Mouse (Mus musculus) stomach, embryonic 15.5 days (tissue): ENCODE measurements around the gene Btg2. TPM values are rescaled to one million over a fixed set of nuclear protein-coding genes. Genes with fewer than 3 reads are reported as not detected.

Experiments
- ATAC-seq: fragments of 200-750 bp; cut with Nextera tagmentation; 2 replicates; pipeline ENCODE4 v1.8.0; 2017; ENCODE audit warnings: low read depth, moderate number of reproducible peaks, moderate TSS enrichment; ENCODE audit not compliant: insufficient read depth, low FRiP score
- H3K27ac ChIP-seq: fragments of 300-500 bp; sonication (generic); 2 replicates; pipeline ENCODE4 v1.5.1; 2015; ENCODE audit warnings: mild to moderate bottlenecking, inconsistent platforms
- H3K27me3 ChIP-seq: fragments of 300-500 bp; sonication (generic); replicated peaks from 2 replicates; pipeline ENCODE4 v1.6.1; 2015; ENCODE audit warnings: inconsistent platforms
- H3K36me3 ChIP-seq: fragments of 300-500 bp; sonication (generic); 2 replicates; pipeline ENCODE4 v1.6.1; 2015; ENCODE audit warnings: inconsistent platforms
- H3K4me1 ChIP-seq: fragments of 300-500 bp; sonication (generic); 2 replicates; pipeline ENCODE4 v1.6.1; 2015; ENCODE audit warnings: inconsistent platforms
- H3K4me2 ChIP-seq: fragments of 300-500 bp; sonication (generic); 2 replicates; pipeline ENCODE4 v1.6.1; 2015; ENCODE audit warnings: mild to moderate bottlenecking, inconsistent platforms
- H3K4me3 ChIP-seq: fragments of 300-500 bp; sonication (generic); replicated peaks from 2 replicates; pipeline ENCODE4 v1.5.1; 2015; ENCODE audit warnings: inconsistent platforms
- H3K9ac ChIP-seq: fragments of 300-500 bp; sonication (generic); 2 replicates; pipeline ENCODE4 v1.6.1; 2015; ENCODE audit warnings: inconsistent platforms
- H3K9me3 ChIP-seq: fragments of 300-500 bp; sonication (generic); 2 replicates; pipeline ENCODE4 v1.6.1; 2016; ENCODE audit warnings: inconsistent platforms
- WGBS: fragments of 180-500 bp; shearing (Covaris S2); methylation state at CpG from one replicate; pipeline ENCODE4 v1.1.7; 2015; 5-methylcytosine and 5-hydroxymethylcytosine counted together
- polyA plus RNA-seq: library from polyadenylated mRNA; unstranded; fragments of >200 nt; fragmentation: Nextera tagmentation; extraction: Ambion mirVana; gene quantifications from 2 replicates; pipeline ENCODE4 v1.2.1, GENCODE M21; 2015

Gene Btg2
- polyA plus RNA-seq, 1 experiment from 2014 or later: 72.4 TPM

DNA sequence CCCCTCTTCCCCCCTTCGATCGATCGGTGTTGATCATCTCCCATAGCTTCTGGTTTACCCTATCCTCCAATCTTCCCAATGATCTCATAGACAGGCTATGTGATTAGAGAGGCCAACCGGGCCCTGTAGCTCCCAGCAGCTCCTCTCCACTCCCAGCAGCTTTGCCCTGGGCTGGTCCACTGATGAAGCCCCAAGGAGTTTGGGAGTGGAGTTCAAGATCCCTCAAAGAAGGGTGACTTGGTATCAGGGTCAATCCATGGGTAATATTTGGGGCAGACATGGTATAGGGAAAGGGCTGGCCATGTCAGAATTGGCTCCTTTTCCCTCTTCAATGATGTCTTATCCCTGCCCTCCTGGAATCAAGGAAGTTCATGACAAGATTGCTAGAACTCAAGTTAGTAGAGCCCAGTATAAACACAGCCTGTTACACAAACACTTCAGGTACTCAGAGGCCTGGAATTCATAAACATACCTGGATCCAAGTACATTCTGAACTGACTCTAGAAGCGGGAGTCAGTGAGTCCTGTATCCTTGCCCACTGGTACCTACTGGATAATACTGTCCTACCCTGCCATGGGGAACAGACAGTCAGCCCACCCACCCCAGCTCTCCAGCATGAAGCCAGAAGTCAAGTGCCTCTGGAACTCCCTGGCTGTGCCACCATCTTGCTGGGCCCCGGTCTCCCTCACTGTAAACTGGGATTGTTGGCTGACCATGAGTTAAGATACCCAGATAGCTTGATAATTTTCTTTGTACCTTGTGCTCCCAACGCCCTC is 18.3 kb upstream of the Btg2 start:
- Histone ChIP-seq H3K27ac (peak overlapping the region; percentile 93), H3K36me3 (no peaks in the 10 kb centered on the region), H3K4me3 (no peak overlapping the region), H3K4me1 (peaks cover 69% of the 10 kb centered on the region), H3K4me2 (no peak overlapping the region), H3K27me3 (no peaks in the 10 kb centered on the region), H3K9ac (no peak overlapping the region), H3K9me3 (no peaks in the 10 kb centered on the region)
- ATAC-seq: no peak
- 81% methylated on average over 7 of the region's 7 CpGs for WGBS

DNA sequence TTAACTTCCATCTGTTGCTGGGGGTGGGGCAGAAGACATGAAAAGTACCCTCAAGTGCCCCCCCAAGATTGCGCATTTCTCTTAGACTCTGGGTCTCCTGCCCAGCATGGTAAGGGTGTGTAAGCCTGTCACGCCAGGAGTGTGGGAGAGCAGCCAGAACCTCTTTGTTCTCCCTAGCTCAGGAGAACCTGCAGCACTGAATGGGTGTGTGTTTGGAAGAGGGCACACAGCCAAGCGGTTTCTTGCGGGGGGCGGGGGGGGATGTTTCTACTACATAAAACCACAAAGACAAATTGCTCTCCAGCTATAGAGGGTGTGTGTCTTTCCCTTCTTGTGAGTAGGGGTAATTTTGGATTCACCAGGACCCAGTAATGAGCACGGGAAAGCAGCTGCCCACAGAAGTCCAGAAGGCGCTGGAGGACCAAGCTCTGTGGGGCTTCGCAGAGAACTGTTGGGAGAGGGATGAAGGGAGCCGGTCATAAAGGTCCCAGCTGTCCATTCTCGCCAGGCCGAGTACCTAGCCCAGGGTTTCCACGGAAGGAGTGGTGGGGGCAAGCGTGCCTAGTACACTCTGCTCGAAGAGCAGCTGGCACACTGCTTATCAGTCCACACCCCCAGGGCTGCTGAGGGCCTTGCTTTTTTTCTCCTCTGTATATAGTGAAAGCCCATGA is 17.5 kb upstream of the Btg2 start:
- Histone ChIP-seq H3K4me3 (no peak overlapping the region), H3K4me1 (peaks cover 75% of the 10 kb centered on the region), H3K36me3 (no peaks in the 10 kb centered on the region), H3K9ac (no peak overlapping the region), H3K9me3 (no peaks in the 10 kb centered on the region), H3K27me3 (no peaks in the 10 kb centered on the region), H3K27ac (peak overlapping the region; percentile 93), H3K4me2 (peak overlapping the region; percentile 31)
- WGBS: 32% methylated on average over 14 of the region's 14 CpGs
- peak; percentile 36 for ATAC-seq

DNA sequence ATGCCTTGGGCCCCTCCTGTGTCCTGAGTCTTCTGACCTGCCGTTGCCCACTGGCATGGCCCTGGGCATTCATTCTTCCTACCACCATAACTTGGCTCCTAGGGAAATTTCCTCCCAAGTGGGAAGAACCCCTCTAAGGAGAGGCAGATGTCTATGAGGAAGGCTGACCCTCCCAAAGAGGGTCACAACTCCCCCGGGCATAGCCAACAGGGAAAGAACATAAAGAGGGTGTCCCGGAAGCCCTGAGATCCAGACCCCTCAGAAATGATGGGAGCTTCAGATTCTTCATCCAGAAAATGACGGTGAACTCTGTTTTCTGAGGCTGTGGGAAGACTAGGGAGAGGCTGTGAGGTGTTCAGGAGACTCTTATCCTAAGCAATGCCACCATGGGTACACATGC is 16.8 kb upstream of the Btg2 start:
- Histone ChIP-seq H3K27me3 (no peaks in the 10 kb centered on the region), H3K9ac (no peak overlapping the region; the same call in 1 of the 2 replicates)

DNA sequence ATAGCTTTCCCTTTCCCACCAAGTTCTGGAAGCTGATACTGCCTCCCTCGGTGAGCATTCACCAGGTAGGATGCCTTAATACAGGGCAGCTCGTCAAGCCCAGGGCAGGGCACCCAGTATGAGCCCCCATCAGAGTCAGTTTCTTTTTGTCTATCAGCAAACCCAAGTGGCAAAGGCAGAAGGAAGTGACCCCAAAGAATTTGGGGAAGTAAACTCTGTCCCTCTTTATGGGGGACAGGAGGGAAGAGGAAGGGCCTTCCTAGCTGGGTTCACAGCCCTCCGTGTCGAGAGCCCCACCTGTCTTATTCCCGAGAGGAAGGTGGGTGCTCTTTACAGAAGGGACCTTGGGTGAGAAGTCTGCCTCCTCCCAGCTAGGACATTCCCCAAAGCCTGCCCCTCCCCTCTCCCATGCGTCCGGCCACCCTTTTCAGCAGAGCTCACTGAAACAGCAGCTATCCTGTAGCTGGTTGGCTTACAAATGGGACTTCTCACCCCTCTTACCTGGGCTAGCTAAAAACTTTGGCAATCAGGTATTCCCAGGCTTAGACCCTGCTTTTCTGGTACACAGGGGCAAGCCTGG is 16.2 kb upstream of the Btg2 start:
- ATAC-seq: no peak
- H3K27me3 ChIP-seq: no peaks in the 10 kb centered on the region
- no peaks in the 10 kb centered on the region for H3K9me3 ChIP-seq
- peak overlapping the region; percentile 93 for H3K27ac ChIP-seq
- H3K36me3 ChIP-seq: no peaks in the 10 kb centered on the region
- no peak overlapping the region for H3K4me3 ChIP-seq
- WGBS: 56% methylated on average over 7 of the region's 7 CpGs
- no peak overlapping the region for H3K9ac ChIP-seq
- H3K4me2 ChIP-seq: no peak overlapping the region; the same call in 1 of the 2 replicates
- H3K4me1 ChIP-seq: peaks cover 75% of the 10 kb centered on the region

More for the DNA sequence above, 16.8 kb upstream of the Btg2 start:
- Histone ChIP-seq H3K4me1 (peaks cover 75% of the 10 kb centered on the region), H3K4me2 (no peak overlapping the region; the same call in 1 of the 2 replicates), H3K9me3 (no peaks in the 10 kb centered on the region), H3K36me3 (no peaks in the 10 kb centered on the region), H3K27ac (peak overlapping the region; percentile 93), H3K4me3 (no peak overlapping the region)
- ATAC-seq: no peak
- 75% methylated on average over 4 of the region's 4 CpGs for WGBS

DNA sequence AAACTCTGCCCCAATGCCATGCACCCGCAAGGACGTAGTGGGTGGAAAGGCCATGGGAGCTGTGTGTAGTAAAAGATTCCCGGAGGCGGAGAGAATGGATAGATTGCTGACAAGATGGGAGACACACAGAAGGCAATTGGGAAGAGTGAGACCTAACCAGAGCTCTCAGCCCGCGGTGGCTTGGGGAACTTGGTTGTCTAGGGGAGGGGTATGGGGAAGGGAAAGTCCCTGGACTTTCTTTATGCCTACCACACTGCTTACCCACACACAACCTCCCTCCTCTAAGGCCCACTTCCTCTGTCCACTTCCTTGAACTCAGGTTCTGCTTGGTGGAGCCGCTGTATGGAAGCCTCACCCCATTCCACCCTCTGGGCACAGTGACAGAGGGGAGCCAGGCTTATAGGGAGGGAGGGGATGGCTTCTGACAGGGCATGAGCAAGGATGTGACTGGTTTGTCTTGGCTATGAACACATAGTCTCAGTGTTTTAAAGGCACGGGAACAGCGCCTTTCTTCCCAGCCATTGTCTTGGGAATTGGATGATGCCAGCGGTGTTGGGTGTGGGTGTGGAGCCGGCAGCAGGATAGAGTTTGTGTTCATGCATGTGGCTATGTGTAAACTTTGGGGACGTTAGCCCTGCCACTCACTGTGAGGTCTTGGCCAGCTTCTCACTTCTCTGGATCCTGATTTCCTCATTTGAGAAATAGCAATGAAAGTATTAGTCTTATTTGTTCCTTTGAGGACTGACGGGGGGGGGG is 15.0 kb upstream of the Btg2 start:
- H3K4me3 ChIP-seq: no peak overlapping the region; the same call in 1 of the 2 replicates
- H3K4me2 ChIP-seq: peak overlapping the region; percentile 74
- no peaks in the 10 kb centered on the region for H3K27me3 ChIP-seq
- no peak for ATAC-seq
- WGBS: 60% methylated on average over 13 of the region's 13 CpGs
- H3K36me3 ChIP-seq: no peaks in the 10 kb centered on the region
- peak overlapping the region; percentile 94 for H3K27ac ChIP-seq
- H3K9me3 ChIP-seq: no peaks in the 10 kb centered on the region
- peaks cover 68% of the 10 kb centered on the region for H3K4me1 ChIP-seq
- no peak overlapping the region for H3K9ac ChIP-seq

DNA sequence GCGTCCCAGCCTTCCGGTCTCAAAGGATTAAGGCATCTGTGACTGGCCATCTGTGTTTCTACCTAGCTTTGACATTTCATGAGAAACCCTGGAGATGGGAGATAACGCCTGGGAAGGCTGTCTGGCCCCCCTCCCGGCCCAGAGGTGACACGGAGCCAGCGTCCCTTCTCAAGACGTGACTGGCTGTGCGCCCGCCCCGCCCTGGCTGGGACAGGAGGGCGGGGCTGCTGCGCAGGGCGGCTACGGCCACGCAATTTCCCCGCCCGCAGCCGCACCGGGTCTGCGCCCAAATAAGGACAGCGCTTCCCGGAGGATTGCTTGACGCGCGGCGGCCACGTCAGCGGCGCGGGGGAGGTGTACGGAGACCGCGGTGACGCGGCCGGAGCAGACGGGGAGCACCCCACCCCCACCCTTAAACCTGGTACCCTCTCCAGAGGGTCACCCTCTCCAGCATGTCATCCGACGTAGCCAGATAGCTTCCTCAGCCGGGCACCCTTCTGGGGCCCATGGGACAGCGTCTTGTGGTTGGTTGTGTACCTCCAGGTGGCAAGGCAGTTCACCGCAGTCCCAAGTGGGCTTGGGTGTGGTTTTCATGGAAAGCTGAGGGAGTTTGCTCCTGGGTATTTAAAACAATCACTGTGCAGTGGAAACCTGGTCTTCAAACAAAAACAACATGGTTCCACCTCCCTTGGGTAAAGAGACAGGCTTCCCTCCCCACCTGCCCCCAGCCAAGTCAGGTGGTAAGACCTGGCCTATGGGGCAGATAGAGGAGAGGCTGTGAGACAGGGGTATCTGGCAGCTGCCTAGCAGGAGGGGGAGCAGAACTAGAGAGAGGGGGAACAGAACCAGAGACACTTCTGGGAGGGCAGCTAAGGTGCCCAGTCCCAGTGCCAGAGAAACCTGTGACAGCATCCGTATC is 14.2 kb upstream of the Btg2 start:
- 2% methylated on average over 43 of the region's 43 CpGs for WGBS
- Histone ChIP-seq H3K4me1 (peaks cover 60% of the 10 kb centered on the region), H3K27ac (peak overlapping the region; percentile 94)

DNA sequence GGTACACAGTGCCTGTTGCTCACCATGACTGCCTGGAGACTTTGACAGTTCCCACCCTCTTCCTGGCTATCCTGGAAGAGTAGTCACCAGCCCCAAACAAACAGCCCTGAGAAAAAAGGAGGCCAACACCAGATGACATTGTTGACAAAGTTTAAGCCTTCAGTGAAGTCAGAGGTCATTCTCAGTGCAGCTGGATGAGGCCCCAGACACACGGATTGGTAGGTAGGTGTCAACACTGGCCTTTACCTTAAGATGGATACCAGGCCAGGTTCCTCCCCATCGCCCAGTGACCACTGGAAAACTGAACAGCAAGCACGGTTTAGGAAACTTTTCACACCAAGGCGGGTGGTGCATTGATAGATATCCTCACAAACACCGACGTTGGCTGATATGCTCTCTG is 13.4 kb upstream of the Btg2 start:
- Histone ChIP-seq H3K36me3 (no peaks in the 10 kb centered on the region), H3K4me1 (peaks cover 52% of the 10 kb centered on the region), H3K9ac (no peak overlapping the region), H3K27me3 (no peaks in the 10 kb centered on the region), H3K4me2 (peak overlapping the region; percentile 74), H3K27ac (peak overlapping the region; percentile 94), H3K9me3 (no peaks in the 10 kb centered on the region), H3K4me3 (peak overlapping the region; percentile 42)
- WGBS: 15% methylated on average over 6 of the region's 6 CpGs
- no peak for ATAC-seq

More for the DNA sequence above, 14.2 kb upstream of the Btg2 start:
- peak overlapping the region; percentile 43 for H3K9ac ChIP-seq
- no peaks in the 10 kb centered on the region for H3K9me3 ChIP-seq
- H3K4me3 ChIP-seq: peak overlapping the region; percentile 42
- H3K4me2 ChIP-seq: peak overlapping the region; percentile 74
- peak; percentile 90 for ATAC-seq
- no peaks in the 10 kb centered on the region for H3K27me3 ChIP-seq
- no peaks in the 10 kb centered on the region for H3K36me3 ChIP-seq

DNA sequence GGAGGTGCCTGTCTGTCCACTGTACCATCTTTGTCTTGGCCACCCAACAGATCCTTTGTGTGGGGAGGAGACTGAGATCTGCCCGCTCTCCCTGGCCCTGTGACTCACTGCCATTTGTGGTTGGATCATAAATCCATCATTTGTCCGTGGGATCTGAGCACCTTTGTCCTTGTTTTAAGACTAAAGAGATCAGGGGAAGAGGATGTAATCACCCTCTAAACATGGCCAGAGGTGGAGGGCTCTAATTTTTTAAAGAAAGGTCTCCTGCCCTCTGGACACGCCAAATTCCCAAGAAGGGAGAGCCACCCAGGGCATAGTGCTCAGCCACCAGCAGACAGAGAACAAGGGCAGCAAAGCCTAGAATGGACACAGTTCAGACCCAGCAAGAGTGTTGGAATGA is 12.9 kb upstream of the Btg2 start:
- no peak for ATAC-seq
- WGBS: 70% methylated on average over 3 of the region's 3 CpGs
- no peak overlapping the region for H3K4me3 ChIP-seq
- no peak overlapping the region for H3K9ac ChIP-seq
- no peak overlapping the region for H3K4me2 ChIP-seq
- H3K4me1 ChIP-seq: peaks cover 50% of the 10 kb centered on the region
- H3K36me3 ChIP-seq: no peaks in the 10 kb centered on the region
- H3K9me3 ChIP-seq: no peaks in the 10 kb centered on the region
- peak overlapping the region; percentile 94 for H3K27ac ChIP-seq
- H3K27me3 ChIP-seq: no peaks in the 10 kb centered on the region

DNA sequence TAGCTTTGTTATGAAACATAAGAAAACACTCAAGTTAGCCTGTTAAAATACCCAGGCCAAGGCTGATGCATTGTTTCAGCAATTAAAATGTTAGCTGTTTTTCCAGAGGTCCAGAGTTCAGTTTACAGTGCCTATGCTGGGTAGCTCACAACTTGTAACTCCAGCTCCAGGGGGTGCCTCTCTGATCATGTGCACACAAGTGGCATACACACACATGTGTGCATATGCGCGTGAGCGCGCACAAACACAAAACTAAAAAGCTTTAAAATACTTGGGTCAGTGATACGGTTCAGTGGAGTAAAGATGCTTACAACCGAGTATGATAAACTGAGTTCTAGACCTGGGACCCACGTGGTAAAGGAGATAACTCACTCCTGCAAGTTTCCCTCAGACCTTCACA is 10.2 kb upstream of the Btg2 start:
- no peaks in the 10 kb centered on the region for H3K9me3 ChIP-seq
- no peak for ATAC-seq
- H3K27me3 ChIP-seq: no peaks in the 10 kb centered on the region
- WGBS: 84% methylated on average over 7 of the region's 7 CpGs
- H3K4me2 ChIP-seq: no peak overlapping the region
- H3K4me1 ChIP-seq: peaks cover 30% of the 10 kb centered on the region
- no peak overlapping the region for H3K9ac ChIP-seq
- H3K36me3 ChIP-seq: no peaks in the 10 kb centered on the region
- no peak overlapping the region for H3K27ac ChIP-seq
- no peak overlapping the region for H3K4me3 ChIP-seq

DNA sequence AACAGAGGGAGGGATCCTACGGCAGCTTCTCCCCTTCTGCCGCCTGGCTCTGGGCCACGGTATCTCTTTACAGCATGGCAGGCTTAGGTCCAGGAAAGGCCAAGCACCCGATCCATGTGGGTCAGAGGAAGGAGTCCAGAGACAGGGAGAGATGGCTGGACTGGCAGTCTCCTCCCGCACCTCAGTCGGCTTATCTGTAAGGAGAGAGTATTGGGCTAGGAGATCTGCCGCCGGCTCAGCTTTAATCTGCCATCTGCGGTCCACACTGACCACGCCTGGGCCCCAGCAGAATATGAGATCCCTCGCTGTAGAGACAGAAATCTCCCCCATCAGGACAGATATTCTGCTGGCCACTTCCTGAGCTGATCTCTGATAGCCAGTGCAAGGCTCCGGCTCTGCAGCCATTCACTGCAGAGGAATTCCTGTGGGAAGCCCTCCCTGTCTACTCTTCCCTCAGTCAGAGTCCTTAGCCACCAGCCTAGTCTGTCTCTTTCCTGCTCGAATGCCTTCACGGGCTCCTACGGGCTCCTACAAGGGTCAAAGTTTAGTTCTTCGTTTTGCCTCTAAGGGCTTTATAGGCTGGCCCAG is 8.0 kb upstream of the Btg2 start:
- Histone ChIP-seq H3K27ac (no peak overlapping the region), H3K4me1 (peaks cover 12% of the 10 kb centered on the region), H3K36me3 (no peaks in the 10 kb centered on the region), H3K27me3 (no peaks in the 10 kb centered on the region), H3K4me3 (no peak overlapping the region), H3K9ac (no peak overlapping the region), H3K4me2 (0 out of 2 replicates have a peak overlapping the region, but pooled peaks have one; percentile 5), H3K9me3 (no peaks in the 10 kb centered on the region)
- ATAC-seq: peak; percentile 33; the same call in 1 of the 2 replicates
- 48% methylated on average over 16 of the region's 16 CpGs for WGBS
